Mouse (Mus musculus) induced T-regulatory cell, adult 2 months (primary cell): Measurements from ENCODE around the gene Ovol3.
"Not testable (repeated sequence)": the region's sequence is repeated elsewhere in the genome, so short reads cannot be mapped to it uniquely, and the experiment has no call there.

Source experiments
- DNase-seq: peaks from one replicate; pipeline ENCODE4 v3.0.0-alpha.2; 2012; ENCODE audit warnings: low read depth

Gene Ovol3

GRCm38 (mm10) chr7:30224206-30224605 lies 11.3 kb downstream of the Ovol3 start:
- DNase-seq = no peak

- DNase-seq = no peak
Measured at GRCm38 (mm10) chr7:30222205-30222604, 13.3 kb downstream of the Ovol3 start.

- no peak for DNase-seq
Measured at GRCm38 (mm10) chr7:30221433-30221832, 14.1 kb downstream of the Ovol3 start.

- no peak for DNase-seq
Measured at GRCm38 (mm10) chr7:30220008-30220356, 15.5 kb downstream of the Ovol3 start.

GRCm38 (mm10) chr7:30219293-30220007 lies 16.1 kb downstream of the Ovol3 start:
- DNase-seq = peak; percentile 64

- no peak for DNase-seq
Measured at GRCm38 (mm10) chr7:30217277-30217676, 18.2 kb downstream of the Ovol3 start.

- peak; percentile 92 for DNase-seq
Measured at GRCm38 (mm10) chr7:30216723-30217151, 18.8 kb downstream of the Ovol3 start.

- no peak for DNase-seq
Measured at GRCm38 (mm10) chr7:30215875-30216274, 19.6 kb downstream of the Ovol3 start.

GRCm38 (mm10) chr7:30213881-30214280 lies 21.6 kb downstream of the Ovol3 start:
- no peak for DNase-seq

GRCm38 (mm10) chr7:30211025-30211424 lies 24.5 kb downstream of the Ovol3 start:
- DNase-seq = no peak

GRCm38 (mm10) chr7:30206364-30206763 lies 29.2 kb downstream of the Ovol3 start:
- not testable (repeated sequence) for DNase-seq

GRCm38 (mm10) chr7:30205383-30205782 lies 30.1 kb downstream of the Ovol3 start:
- peak; percentile 85 for DNase-seq

GRCm38 (mm10) chr7:30204380-30204779 lies 31.1 kb downstream of the Ovol3 start:
- DNase-seq = no peak

- no peak for DNase-seq
Measured at GRCm38 (mm10) chr7:30202895-30203690, 32.4 kb downstream of the Ovol3 start.

- not testable (repeated sequence) for DNase-seq
Measured at GRCm38 (mm10) chr7:30200661-30201060, 34.9 kb downstream of the Ovol3 start.

GRCm38 (mm10) chr7:30200200-30200599 lies 35.3 kb downstream of the Ovol3 start:
- DNase-seq = no peak

GRCm38 (mm10) chr7:30199498-30200139 lies 35.9 kb downstream of the Ovol3 start:
- DNase-seq = no peak

GRCm38 (mm10) chr7:30198481-30198971 lies 37.0 kb downstream of the Ovol3 start, which contains the start of gene Capns1:
Gene Capns1 (minus strand): TSS chr7:30198811.
- DNase-seq = peak; percentile 91

GRCm38 (mm10) chr7:30197592-30198129 lies 37.9 kb downstream of the Ovol3 start:
- DNase-seq = no peak

GRCm38 (mm10) chr7:30196171-30196570 lies 39.4 kb downstream of the Ovol3 start:
- no peak for DNase-seq

GRCm38 (mm10) chr7:30195461-30195860 lies 40.1 kb downstream of the Ovol3 start:
- no peak for DNase-seq

GRCm38 (mm10) chr7:30194884-30195283 lies 40.6 kb downstream of the Ovol3 start:
- peak; percentile 97 for DNase-seq
